Mouse (Mus musculus) urinary bladder, postnatal 36 days (tissue): ENCODE measurements around the gene Vmn1r45.
"Not testable (repeated sequence)": the region's sequence is repeated elsewhere in the genome, so short reads cannot be mapped to it uniquely, and the experiment has no call there.

Experiments
- DNase-seq, 2 experiments: peaks; one replicate each; pipeline ENCODE4 v3.0.0; 2022; ENCODE audit warnings: low spot score in 2 of 2, mixed read lengths in 1 of 2

Gene Vmn1r45

DNA sequence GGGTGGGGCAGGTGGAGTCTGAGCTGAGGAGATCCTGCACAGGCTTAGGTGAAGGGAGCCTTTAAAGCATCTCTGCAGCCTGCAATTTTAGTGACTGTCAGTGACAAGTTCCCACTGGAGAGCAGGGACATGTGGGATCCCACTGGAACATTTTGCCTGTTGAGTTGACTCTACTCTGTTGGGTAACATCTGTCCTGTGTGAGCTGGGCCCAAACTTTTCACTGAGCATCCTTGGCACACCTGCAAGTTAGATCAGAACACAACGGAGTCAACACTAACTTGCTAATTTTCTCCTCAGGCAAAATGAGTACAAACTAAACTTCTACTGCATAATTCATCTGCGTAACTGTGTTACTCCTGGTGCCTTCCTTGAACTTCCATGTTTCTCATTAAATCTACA, at the start of gene Vmn1r45:
TSS of gene Vmn1r45 (minus strand) at position 101 of the 400 bp plus-strand sequence.
- DNase-seq: not testable (repeated sequence)

- no peak for DNase-seq
These were observed 45.6 kb upstream of the Vmn1r45 start for GRCm38 (mm10) chr6:89985989-89986388.

GRCm38 (mm10) chr6:89969013-89969412, 28.6 kb upstream of the Vmn1r45 start, which contains the start of gene Vmn1r46:
Vmn1r46 (plus strand) TSS chr6:89969313.
- DNase-seq: no peak

GRCm38 (mm10) chr6:89966341-89966740, 25.9 kb upstream of the Vmn1r45 start:
- DNase-seq: no peak

DNA sequence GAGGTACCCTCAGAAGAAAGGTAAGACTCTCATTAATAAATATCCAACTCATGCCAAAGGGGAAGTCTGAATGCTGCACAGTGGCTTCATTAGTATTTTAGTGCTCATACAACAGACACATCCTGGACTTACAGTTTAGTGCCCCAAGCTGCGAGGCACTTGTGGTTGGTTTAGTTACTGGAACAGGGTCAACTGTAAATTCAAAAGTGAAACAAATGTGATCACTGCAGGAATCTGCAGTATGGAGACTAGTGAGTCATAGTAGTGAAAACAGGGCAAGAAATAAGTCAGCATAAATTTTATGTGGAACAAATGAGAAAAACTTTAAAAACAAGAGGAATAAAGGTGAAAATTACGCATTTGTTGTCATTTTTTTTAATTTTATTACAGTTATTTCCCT, 13.2 kb upstream of the Vmn1r45 start:
- no peak for DNase-seq

DNA sequence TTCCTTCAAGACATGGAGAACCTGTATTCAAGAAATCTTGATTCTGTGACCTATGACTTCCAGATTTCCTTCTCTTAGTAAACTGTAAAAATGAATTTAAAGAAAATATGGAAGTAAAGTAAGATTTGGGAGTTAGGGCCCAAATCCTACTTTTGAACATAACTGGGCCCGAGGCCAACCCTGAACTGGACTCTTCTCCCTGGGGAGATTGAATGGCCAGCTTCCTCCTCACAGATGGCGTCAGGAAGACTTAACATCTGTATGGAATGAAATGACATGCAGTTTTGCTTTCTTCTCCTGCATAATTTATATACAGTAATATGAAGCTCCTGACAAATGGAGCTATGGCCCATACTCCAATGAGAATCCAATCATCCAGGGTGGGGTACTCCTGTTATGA, 528 bp upstream of the Vmn1r45 start:
- DNase-seq: no peak

DNA sequence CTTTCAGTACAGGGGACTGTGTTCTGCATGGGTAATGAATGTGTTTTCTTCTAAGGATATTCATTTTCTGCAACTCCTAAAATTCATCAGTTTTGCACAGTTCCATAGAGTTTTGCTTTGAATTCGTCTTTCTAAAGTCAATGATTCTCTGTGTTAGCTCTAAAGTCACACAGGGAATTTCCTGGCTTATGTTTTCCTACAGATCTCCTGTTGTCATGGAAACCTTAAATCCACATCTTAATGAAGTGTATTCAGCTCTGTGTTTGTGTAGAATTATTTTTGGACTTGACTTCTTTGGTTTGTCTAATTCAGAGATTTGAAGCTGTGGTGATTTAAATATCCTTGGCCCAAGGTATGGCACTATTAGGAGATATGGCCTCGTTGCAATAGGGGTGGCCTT, 56.6 kb downstream of the Vmn1r45 start:
- no peak for DNase-seq

GRCm38 (mm10) chr6:89883360-89883759, 57.0 kb downstream of the Vmn1r45 start, which contains the start of gene Vmn1r44:
Vmn1r44 (plus strand) TSS chr6:89883660.
- no peak for DNase-seq
